Mouse (Mus musculus) megakaryocyte, embryonic 14.5 days (primary cell): ENCODE measurements around the gene Ublcp1. TPM values are rescaled to one million over a fixed set of nuclear protein-coding genes. Genes with fewer than 3 reads are reported as not detected.

Experiments
- H3K27me3 ChIP-seq: replicated peaks from 2 replicates; pipeline ENCODE3; 2012; ENCODE audit warnings: inconsistent platforms
- H3K36me3 ChIP-seq: replicated peaks from 2 replicates; pipeline ENCODE3; 2012; ENCODE audit warnings: low read length, inconsistent platforms, mixed read lengths
- H3K4me1 ChIP-seq: 2 replicates; pipeline ENCODE4 v1.6.1; 2012; ENCODE audit warnings: inconsistent platforms
- H3K4me3 ChIP-seq: replicated peaks from 2 replicates; pipeline ENCODE3; 2012; ENCODE audit warnings: moderate library complexity, mild to moderate bottlenecking, inconsistent platforms
- H3K9me3 ChIP-seq: 2 replicates; pipeline ENCODE4 v1.6.1; 2012; ENCODE audit warnings: inconsistent platforms
- FLI1 ChIP-seq: IDR thresholded peaks from 2 replicates; pipeline ENCODE4 v1.6.1; 2012; ENCODE audit warnings: low read length, inconsistent platforms, mixed read lengths
- GATA1 ChIP-seq: IDR thresholded peaks from 3 replicates; pipeline ENCODE4 v1.6.1; 2012; ENCODE audit warnings: mixed read lengths, low read length, inconsistent platforms, borderline replicate concordance
- polyA plus RNA-seq: library from polyadenylated mRNA; stranded (reverse); fragments of >175 nt; gene quantifications from 2 replicates; pipeline ENCODE4 v1.2.3, GENCODE M21; 2012; ENCODE audit warnings: low replicate concordance; ENCODE audit not compliant: insufficient read depth

The Ublcp1 gene
- polyA plus RNA-seq, 1 experiment: 0.36 TPM

- H3K27me3 ChIP-seq: no peaks in the 10 kb centered on the region
- TF ChIP-seq GATA1: no peak
Measured at GRCm38 (mm10) chr11:44494643-44495323, 24.5 kb upstream of the Ublcp1 start.

GRCm38 (mm10) chr11:44489117-44489516, 18.8 kb upstream of the Ublcp1 start:
- Histone ChIP-seq H3K4me1 (no peaks in the 10 kb centered on the region), H3K4me3 (no peak overlapping the region), H3K36me3 (no peaks in the 10 kb centered on the region), H3K9me3 (peaks cover 17% of the 10 kb centered on the region), H3K27me3 (no peaks in the 10 kb centered on the region)
- no peak for TF ChIP-seq GATA1
- TF ChIP-seq FLI1: no peak

More at GRCm38 (mm10) chr11:44494643-44495323, 24.5 kb upstream of the Ublcp1 start:
- no peak overlapping the region for H3K4me3 ChIP-seq
- no peaks in the 10 kb centered on the region for H3K36me3 ChIP-seq
- peaks cover 3% of the 10 kb centered on the region; the same call in 1 of the 2 replicates for H3K9me3 ChIP-seq
- H3K4me1 ChIP-seq: no peaks in the 10 kb centered on the region

GRCm38 (mm10) chr11:44485089-44485736, 14.9 kb upstream of the Ublcp1 start:
- Histone ChIP-seq H3K4me3 (no peak overlapping the region), H3K27me3 (no peaks in the 10 kb centered on the region), H3K9me3 (peaks cover 14% of the 10 kb centered on the region), H3K4me1 (no peaks in the 10 kb centered on the region), H3K36me3 (no peaks in the 10 kb centered on the region)
- TF ChIP-seq GATA1 (no peak), FLI1 (no peak)

- no peak overlapping the region for H3K4me3 ChIP-seq
- no peaks in the 10 kb centered on the region for H3K27me3 ChIP-seq
- peaks cover 6% of the 10 kb centered on the region for H3K4me1 ChIP-seq
- H3K36me3 ChIP-seq: peaks cover 5% of the 10 kb centered on the region
- TF ChIP-seq GATA1: no peak
- TF ChIP-seq FLI1: no peak
- H3K9me3 ChIP-seq: peaks cover 16% of the 10 kb centered on the region
Measured at GRCm38 (mm10) chr11:44480246-44480645, 9.9 kb upstream of the Ublcp1 start.

GRCm38 (mm10) chr11:44478382-44478781, 8.1 kb upstream of the Ublcp1 start:
- Histone ChIP-seq H3K4me1 (peaks cover 6% of the 10 kb centered on the region), H3K4me3 (no peak overlapping the region), H3K27me3 (no peaks in the 10 kb centered on the region), H3K36me3 (peaks cover 5% of the 10 kb centered on the region), H3K9me3 (peaks cover 16% of the 10 kb centered on the region)
- TF ChIP-seq FLI1: no peak
- TF ChIP-seq GATA1: no peak

GRCm38 (mm10) chr11:44476445-44476844, 6.1 kb upstream of the Ublcp1 start:
- Histone ChIP-seq H3K36me3 (peaks cover 5% of the 10 kb centered on the region), H3K4me3 (no peak overlapping the region), H3K4me1 (peaks cover 13% of the 10 kb centered on the region), H3K27me3 (no peaks in the 10 kb centered on the region), H3K9me3 (peaks cover 16% of the 10 kb centered on the region)
- no peak for TF ChIP-seq FLI1
- TF ChIP-seq GATA1: no peak

GRCm38 (mm10) chr11:44475467-44475866, 5.2 kb upstream of the Ublcp1 start:
- H3K4me3 ChIP-seq: no peak overlapping the region
- TF ChIP-seq FLI1: no peak
- TF ChIP-seq GATA1: no peak

GRCm38 (mm10) chr11:44471337-44471995, 1.2 kb upstream of the Ublcp1 start:
- Histone ChIP-seq H3K36me3 (no peaks in the 10 kb centered on the region), H3K9me3 (no peaks in the 10 kb centered on the region), H3K4me1 (peaks cover 25% of the 10 kb centered on the region), H3K4me3 (peak overlapping the region; percentile 95), H3K27me3 (peaks cover 9% of the 10 kb centered on the region)
- TF ChIP-seq FLI1 (no peak), GATA1 (no peak)

More at GRCm38 (mm10) chr11:44475467-44475866, 5.2 kb upstream of the Ublcp1 start:
- Histone ChIP-seq H3K27me3 (no peaks in the 10 kb centered on the region), H3K36me3 (peaks cover 5% of the 10 kb centered on the region), H3K9me3 (peaks cover 16% of the 10 kb centered on the region), H3K4me1 (peaks cover 17% of the 10 kb centered on the region)

GRCm38 (mm10) chr11:44469646-44470431, 459 bp downstream of the Ublcp1 start:
- H3K4me3 ChIP-seq: peak overlapping the region; percentile 95
- H3K9me3 ChIP-seq: no peaks in the 10 kb centered on the region
- no peak for TF ChIP-seq GATA1
- TF ChIP-seq FLI1: no peak
- H3K27me3 ChIP-seq: peaks cover 9% of the 10 kb centered on the region
- H3K4me1 ChIP-seq: peaks cover 20% of the 10 kb centered on the region
- no peaks in the 10 kb centered on the region for H3K36me3 ChIP-seq
